Mouse (Mus musculus) ovary, adult 18-20 months (tissue): ENCODE data around the gene Coro2a.
A peak's percentile ranks its signal among the peaks of the same experiment; 100 is the strongest.
"Not testable (repeated sequence)": the region's sequence is repeated elsewhere in the genome, so short reads cannot be mapped to it uniquely, and the experiment has no call there.

Source experiments
- DNase-seq: peaks from one replicate; pipeline ENCODE4 v3.0.0; 2022; ENCODE audit warnings: low spot score, mixed read lengths

The Coro2a gene

DNA sequence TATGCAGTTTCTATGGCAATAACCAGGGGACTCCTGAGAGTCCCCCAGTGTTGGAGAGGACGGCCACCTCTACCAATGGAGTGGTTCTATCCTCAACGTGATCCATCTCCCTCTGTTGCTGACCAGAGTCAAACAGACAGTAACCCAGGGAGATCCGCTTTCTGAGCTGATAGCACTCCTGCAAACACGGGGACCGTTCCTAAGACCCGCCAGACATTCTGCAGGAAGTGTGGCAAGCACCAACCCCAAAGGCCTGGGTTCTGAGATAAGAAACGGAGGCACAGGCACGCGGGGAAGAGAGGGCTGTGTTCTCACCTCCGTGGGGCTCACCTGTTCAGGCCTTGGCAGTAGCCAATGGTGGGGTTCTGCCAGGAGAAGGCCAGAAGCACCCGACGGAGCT, 11.6 kb upstream of the Coro2a start:
- DNase-seq, result no peak

DNA sequence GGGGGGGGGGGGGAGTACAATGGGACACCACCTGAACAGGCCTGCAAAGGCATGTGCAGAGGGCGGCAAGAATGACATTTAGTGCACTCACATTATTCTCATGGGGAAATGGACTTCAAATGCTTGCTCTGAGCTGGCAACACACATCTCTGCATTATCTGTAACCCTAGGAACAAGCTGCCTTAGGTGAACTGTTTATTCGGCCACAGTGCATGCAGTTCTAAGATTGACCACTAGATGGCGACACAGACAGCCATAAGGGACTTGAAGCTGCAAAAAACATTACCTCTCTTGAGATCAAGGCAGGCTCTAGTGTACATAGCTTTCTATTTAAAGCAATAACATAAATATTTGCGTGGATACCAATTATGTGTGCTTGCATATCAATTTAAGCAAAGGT, 9.2 kb upstream of the Coro2a start:
- DNase-seq, result no peak

GRCm38 (mm10) chr4:46607601-46608000, 5.6 kb upstream of the Coro2a start:
- DNase-seq, result no peak

GRCm38 (mm10) chr4:46605451-46605850, 3.4 kb upstream of the Coro2a start:
- DNase-seq, result no peak

DNA sequence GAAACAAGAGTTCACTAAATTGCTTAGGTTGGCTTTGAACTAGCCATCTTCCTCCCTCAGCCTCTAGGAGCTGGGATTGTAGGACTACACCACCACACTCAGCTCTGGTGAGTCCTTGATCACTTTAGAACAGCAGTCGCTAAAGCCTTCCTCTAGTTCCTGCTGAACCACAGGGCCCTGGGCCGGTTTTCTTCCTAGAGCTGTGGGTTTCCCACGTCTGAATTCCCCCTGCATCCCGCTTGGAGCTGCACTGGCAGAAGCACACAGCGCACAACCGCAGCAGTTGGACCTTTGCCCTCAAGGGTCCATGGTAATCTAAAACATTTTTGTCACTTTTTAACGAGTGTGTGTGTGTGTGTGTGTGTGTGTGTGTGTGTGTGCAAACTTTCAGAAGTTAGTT, 702 bp upstream of the Coro2a start:
- DNase-seq, result no peak

GRCm38 (mm10) chr4:46601258-46601843, 651 bp downstream of the Coro2a start:
- DNase-seq, result no peak

DNA sequence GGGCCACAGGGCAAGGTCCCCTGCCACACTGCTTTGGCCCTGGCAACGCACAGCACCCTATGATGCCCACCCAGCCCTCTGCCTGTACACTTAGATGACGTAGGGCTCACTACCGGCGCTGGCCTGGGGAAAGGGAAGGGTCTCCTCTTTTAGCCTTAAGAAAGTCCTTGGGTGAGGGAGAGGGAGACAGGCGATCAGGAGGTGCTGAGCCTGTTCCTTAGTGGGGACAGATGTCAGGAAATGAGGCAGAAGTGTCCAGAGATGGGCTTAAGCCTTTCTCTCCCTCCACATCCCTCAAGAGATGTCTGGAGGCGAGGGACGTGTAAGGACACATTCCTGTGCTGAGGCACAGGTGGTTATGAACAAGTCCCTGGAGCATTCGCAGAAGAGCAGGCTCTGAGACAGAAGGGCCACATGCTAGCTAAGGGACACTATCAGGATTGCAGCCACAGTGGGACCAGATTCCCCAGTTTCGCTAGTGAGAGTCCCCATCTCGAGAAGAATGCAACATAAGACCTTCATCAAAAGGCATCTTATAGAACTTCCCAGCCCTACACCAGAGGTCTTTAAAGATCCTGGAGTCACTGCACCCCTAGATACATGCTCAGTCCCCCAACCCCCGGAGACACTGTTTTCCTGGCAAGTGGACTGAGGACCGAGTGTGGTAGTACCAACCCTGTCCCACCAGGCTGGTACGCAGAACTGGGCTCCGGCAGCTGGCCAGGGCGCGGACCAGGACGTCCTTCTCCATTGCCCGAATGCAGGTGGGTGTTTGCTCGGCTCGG, 1.3 kb downstream of the Coro2a start:
- no peak for DNase-seq

DNA sequence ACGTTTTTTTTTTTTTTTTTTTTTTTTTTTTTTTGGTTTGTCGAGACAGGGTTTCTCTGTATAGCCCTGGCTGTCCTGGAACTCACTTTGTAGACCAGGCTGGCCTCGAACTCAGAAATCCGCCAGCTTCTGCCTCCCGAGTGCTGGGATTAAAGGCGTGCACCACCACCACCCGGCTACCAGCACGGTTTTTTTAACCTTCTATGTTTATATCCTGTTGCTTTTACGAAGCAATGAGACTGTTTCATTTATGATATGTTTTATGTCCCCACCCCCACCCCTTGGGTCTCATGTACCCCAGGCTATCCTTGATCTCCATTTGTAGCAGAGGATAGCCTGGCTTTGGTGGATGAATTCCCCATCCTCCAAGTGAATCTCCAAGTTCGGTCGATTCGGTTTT, 2.4 kb downstream of the Coro2a start:
- not testable (repeated sequence) for DNase-seq

GRCm38 (mm10) chr4:46598981-46599380, 3.0 kb downstream of the Coro2a start:
- DNase-seq, result no peak

GRCm38 (mm10) chr4:46598111-46598510, 3.9 kb downstream of the Coro2a start:
- no peak for DNase-seq

GRCm38 (mm10) chr4:46597286-46597961, 4.6 kb downstream of the Coro2a start:
- DNase-seq, result no peak

- no peak for DNase-seq
Observed at GRCm38 (mm10) chr4:46596398-46596797, 5.6 kb downstream of the Coro2a start.

GRCm38 (mm10) chr4:46594131-46594530, 7.9 kb downstream of the Coro2a start:
- no peak for DNase-seq

DNA sequence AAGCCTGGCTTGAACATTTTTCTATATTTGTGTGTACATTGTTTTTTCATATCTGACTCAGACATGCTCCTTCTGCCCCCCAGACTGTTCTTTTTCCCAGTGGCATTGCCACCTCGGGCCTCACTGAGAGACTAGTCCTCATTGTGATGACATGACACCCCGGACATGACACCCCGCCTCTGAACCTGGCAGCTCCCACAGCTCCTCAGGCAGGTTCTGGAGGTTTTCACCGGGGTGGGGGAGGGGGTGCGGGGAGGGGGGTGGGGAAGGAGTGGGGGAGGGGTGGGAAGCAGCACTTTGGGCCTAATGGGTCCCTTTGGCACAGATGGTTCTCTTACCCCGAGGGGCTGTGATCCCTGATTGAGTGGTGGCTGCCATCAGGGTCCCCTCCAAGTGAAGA, 8.5 kb downstream of the Coro2a start:
- no peak for DNase-seq

GRCm38 (mm10) chr4:46591833-46592520, 10.0 kb downstream of the Coro2a start:
- peak; percentile 46 for DNase-seq

- no peak for DNase-seq
Observed at GRCm38 (mm10) chr4:46590810-46591209, 11.2 kb downstream of the Coro2a start.

DNA sequence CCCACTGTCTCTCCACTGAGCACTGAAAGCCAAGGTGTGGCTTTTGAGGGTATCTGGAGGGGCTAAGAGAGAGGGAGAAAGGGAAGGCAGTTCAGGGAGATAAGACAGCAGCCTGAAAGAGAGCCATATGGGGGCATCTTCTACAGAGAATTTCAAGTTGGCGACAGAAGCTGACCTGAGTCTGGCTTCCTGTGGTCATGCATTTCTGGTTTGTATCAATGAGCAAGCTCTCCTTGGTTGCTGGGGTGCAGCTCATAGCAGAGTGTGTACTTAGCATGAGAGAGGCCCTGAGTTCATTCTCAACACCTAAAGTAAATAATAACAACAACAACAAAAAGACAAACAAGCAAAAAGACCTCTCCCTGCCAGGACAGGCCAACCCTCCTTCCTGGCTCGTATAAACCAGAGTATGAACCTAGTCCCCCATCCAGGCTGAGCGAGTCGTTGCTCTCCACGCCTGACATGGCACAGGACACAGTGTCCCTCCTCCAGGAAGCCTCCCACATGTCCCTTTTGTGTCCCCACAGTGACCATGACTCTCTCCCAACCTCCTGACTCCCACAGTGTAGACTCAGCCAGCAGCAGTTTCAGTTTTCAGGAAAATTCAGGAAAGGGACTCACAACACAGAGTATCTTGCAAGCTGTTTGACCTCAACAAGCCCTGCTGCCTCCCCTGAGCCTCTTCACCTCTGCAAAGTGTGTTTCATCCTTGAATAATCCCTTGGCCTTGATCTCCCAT, 11.9 kb downstream of the Coro2a start:
- DNase-seq, result no peak

- no peak for DNase-seq
Observed at GRCm38 (mm10) chr4:46589151-46589550, 12.9 kb downstream of the Coro2a start.

- DNase-seq, result no peak
Observed at GRCm38 (mm10) chr4:46586473-46586872, 15.5 kb downstream of the Coro2a start.

DNA sequence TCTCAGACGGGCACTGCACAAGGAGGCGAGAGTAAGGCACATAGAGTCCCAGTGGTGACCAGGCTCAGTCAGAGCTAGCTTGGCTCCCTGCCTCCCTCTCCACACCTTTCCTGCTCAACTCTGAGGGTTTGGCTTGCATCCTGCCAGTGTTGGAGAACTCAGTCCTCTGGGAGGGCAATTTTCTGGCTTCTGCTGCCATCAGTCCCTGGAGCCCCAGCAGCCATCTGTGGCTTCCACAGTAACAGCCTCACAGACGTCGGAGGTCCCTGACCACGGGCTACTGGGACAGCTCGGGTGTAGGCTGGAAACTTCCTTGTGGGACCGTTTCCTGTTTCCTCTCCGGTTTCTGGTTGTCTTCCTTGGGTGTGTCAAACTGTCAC, 16.2 kb downstream of the Coro2a start:
- no peak for DNase-seq

DNA sequence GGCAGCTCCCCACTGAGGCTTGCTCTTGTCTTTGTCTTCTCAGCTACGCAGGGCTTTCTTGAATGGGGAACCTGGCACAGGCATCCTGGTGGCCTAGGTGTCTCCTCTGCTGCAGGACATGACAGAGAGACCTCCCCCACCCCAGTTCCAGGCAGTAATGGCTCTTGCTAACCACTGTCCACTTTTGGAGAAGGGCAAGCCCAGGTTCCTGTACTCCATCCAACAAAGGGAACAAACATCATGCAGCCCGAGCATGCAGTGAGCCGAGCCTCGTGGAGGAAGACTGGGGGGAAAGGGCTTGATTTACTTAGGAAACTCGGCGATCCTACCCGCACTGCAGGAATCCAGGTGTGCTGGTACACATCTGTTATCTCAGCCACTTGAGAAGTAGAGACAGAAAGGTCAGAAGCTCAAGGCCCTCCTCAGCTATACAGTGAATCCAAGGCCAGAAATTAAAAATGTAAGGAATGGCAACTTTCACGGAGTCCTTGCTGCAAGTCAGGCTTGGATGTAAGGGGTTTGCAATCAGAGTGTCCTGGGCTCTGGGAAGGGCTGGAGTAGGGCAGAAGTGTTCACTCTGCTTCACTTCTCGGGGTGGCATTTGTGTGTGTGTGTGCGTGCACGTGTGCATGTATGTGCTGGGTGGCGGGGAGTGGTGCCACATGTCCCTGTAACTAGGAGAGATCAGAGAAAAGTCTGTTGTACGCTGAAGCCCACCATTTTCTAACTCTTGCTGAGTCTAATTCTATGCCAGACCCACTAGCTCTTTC, 16.8 kb downstream of the Coro2a start:
- DNase-seq, result no peak
